Mouse (Mus musculus): Measurements from ENCODE around the gene Fmo4.
A peak's percentile ranks its signal among the peaks of the same experiment; 100 is the strongest.

Fmo4 gene

DNA sequence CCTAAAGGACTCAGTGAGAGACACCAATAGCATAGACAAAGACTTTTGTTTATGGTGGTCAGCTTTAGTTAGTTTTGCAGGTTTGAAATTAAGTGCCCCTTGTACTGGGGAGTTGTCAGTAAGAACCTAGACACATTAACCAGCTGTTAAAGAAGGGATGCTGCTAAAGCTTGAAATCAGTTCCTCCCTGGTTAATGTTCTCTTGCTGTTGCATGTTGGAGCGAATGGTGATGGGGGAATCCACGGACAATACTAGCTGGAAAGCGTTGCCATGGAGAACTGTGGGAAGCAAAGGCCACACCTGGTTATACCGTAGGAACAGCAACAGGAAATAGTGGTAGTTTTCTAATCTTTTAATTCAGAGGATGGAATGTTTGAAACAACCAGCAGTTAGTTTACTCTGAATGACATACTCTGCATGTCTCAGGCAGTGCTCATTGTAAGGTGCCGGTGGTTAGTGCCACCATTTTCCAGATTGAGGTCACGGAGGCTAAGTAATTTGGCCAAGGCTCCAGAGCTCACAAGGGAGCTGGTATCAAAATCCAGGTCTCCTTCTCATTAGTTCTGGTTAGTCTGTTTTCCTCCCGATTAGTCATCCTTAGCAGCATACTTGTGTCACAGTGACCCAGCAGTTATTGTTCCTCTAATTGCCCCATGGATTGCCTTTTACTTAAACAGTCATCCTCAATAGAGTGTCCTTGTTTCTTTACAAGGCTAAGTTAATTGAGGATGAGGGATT lies 21.3 kb downstream of the Fmo4 start:
- no peak for DNase-seq

GRCm38 (mm10) chr1:162785222-162785621 lies 28.6 kb downstream of the Fmo4 start:
- no peak for DNase-seq

GRCm38 (mm10) chr1:162783669-162784248 lies 30.0 kb downstream of the Fmo4 start:
- no peak for DNase-seq

GRCm38 (mm10) chr1:162781035-162781434 lies 32.7 kb downstream of the Fmo4 start:
- DNase-seq = peak in 1 of 2 experiments; percentile 4

- DNase-seq = no peak
Observed at GRCm38 (mm10) chr1:162777943-162778538, 35.7 kb downstream of the Fmo4 start.

GRCm38 (mm10) chr1:162773661-162774060 lies 40.1 kb downstream of the Fmo4 start:
- no peak for DNase-seq

- no peak for DNase-seq
Observed at GRCm38 (mm10) chr1:162771617-162772360, 42.0 kb downstream of the Fmo4 start.

DNA sequence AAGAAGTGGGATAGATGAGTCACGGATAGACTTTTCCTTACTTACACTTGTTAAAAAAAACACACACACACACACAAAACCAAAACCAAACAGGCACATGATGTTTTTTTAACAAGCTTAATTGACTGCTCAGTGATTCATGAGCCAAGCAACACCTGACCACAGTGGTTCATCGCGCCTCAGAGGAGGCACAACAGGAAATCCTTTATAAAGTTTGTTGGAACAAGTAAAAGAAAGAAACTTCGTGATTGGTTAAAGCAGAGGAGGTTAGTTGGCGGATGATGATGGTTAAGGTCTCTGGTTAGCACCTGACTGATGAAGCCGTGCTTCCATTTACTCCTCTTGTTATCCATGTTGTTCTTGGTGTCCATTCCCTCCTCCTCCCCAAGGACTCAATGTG lies 61.8 kb downstream of the Fmo4 start:
- DNase-seq = no peak

GRCm38 (mm10) chr1:162749607-162750006 lies 64.2 kb downstream of the Fmo4 start:
- DNase-seq = no peak

DNA sequence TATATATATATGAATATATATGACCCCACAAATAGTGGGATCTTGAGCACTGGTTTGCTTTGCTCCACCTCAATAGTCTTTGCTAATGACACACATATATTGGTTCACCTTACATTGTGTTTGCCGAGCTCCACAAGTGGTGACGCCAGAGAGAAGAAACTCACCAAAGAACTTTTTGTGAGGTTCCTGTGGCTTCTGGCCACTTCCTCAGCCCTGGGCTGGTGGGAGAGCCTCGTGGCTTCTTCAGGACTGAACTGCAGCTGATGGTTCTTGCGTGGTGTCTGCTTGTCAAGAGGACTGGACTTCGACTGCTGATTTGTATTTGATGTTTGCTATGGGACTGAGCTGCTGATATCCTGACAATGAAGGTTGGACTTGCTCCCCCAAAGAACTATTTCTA lies 65.0 kb downstream of the Fmo4 start:
- DNase-seq = no peak

All from B cell, adult 2 months (primary cell).